Mouse (Mus musculus) T-helper 2 cell (primary cell): ENCODE data around the gene Srcin1.

Source experiments
- in situ Hi-C: fragments of 300-600 bp; cut with MboI, MseI; formaldehyde crosslinking; loops from one replicate; pipeline ENCODE4 v1.15.1; 2025; ENCODE audit warnings: high pct_unique_total_duplicates

Gene Srcin1

GRCm38 (mm10) chr11:97534442-97535307 is 41.3 kb downstream of the Srcin1 start:
- in situ Hi-C loops = no loop called here

GRCm38 (mm10) chr11:97533653-97534052 is 42.3 kb downstream of the Srcin1 start:
- in situ Hi-C loops = no loop called here

- in situ Hi-C loops = no loop called here
Measured at GRCm38 (mm10) chr11:97532950-97533582, 42.9 kb downstream of the Srcin1 start.

GRCm38 (mm10) chr11:97532354-97532753 is 43.6 kb downstream of the Srcin1 start:
- in situ Hi-C loops = no loop called here

- in situ Hi-C loops = no loop called here
Measured at GRCm38 (mm10) chr11:97531381-97532260, 44.4 kb downstream of the Srcin1 start.

- in situ Hi-C loops = no loop called here
Measured at GRCm38 (mm10) chr11:97530961-97531360, 45.0 kb downstream of the Srcin1 start.

- in situ Hi-C loops = no loop called here
Measured at GRCm38 (mm10) chr11:97530069-97530468, 45.9 kb downstream of the Srcin1 start.

- in situ Hi-C loops = no loop called here
Measured at GRCm38 (mm10) chr11:97528282-97528808, 47.6 kb downstream of the Srcin1 start.

GRCm38 (mm10) chr11:97525313-97525712 is 50.7 kb downstream of the Srcin1 start:
- in situ Hi-C loops = no loop called here

- in situ Hi-C loops = no loop called here
Measured at GRCm38 (mm10) chr11:97524306-97524705, 51.7 kb downstream of the Srcin1 start.

- in situ Hi-C loops = no loop called here
Measured at GRCm38 (mm10) chr11:97523827-97524261, 52.1 kb downstream of the Srcin1 start.

- in situ Hi-C loops = no loop called here
Measured at GRCm38 (mm10) chr11:97523107-97523506, 52.9 kb downstream of the Srcin1 start.

- in situ Hi-C loops = no loop called here
Measured at GRCm38 (mm10) chr11:97521741-97522474, 54.1 kb downstream of the Srcin1 start.

- in situ Hi-C loops = no loop called here
Measured at GRCm38 (mm10) chr11:97520541-97520940, 55.4 kb downstream of the Srcin1 start.

- in situ Hi-C loops = no loop called here
Measured at GRCm38 (mm10) chr11:97513066-97513465, 62.9 kb downstream of the Srcin1 start.

- in situ Hi-C loops = no loop called here
Measured at GRCm38 (mm10) chr11:97512511-97512910, 63.5 kb downstream of the Srcin1 start.

GRCm38 (mm10) chr11:97511661-97512369 is 64.2 kb downstream of the Srcin1 start:
- in situ Hi-C loops = no loop called here

- in situ Hi-C loops = no loop called here
Measured at GRCm38 (mm10) chr11:97510966-97511660, 64.9 kb downstream of the Srcin1 start.

- in situ Hi-C loops = no loop called here
Measured at GRCm38 (mm10) chr11:97509715-97510485, 66.1 kb downstream of the Srcin1 start.
